Mouse (Mus musculus): Measurements from ENCODE around the gene Mast4. TPM values are rescaled to one million over a fixed set of nuclear protein-coding genes. Genes with fewer than 3 reads are reported as not detected.

Mast4 gene
- polyA plus RNA-seq, 1 experiment from 2014 or later = 2.8 TPM

- Histone ChIP-seq H3K4me2 (ENCODE audit: low read depth, low read length) (0 out of 2 replicates have a peak overlapping the region, but pooled peaks have one; percentile 11), H3K4me3 (ENCODE audit: low read depth, low read length) (no peak overlapping the region)
- DNase-seq = peak; percentile 39
Measured at GRCm38 (mm10) chr13:102898374-102899131, 435.7 kb downstream of the Mast4 start.

GRCm38 (mm10) chr13:102896322-102896721 is 438.0 kb downstream of the Mast4 start:
- no peaks in the 10 kb centered on the region for H3K27me3 ChIP-seq (ENCODE audit: insufficient read depth, low read length)
- DNase-seq (no peak), ATAC-seq (no peak)
- no peak overlapping the region for H3K9ac ChIP-seq (replicated peaks)
- H3K27ac ChIP-seq (ENCODE audit: low read depth) = no peak overlapping the region
- no peak for TF ChIP-seq EP300 (IDR thresholded peaks at IDR 0.05; ENCODE audit: low read depth)
- no peak overlapping the region for H3K4me2 ChIP-seq (ENCODE audit: low read depth, low read length)
- no peak overlapping the region for H3K4me3 ChIP-seq (ENCODE audit: low read depth, low read length)
- no peaks in the 10 kb centered on the region for H3K36me3 ChIP-seq (replicated peaks; ENCODE audit: insufficient read depth, low read length)
- H3K4me1 ChIP-seq (ENCODE audit: insufficient read depth) = peaks cover 18% of the 10 kb centered on the region
- no peaks in the 10 kb centered on the region for H3K9me3 ChIP-seq (ENCODE audit: low read length)

More at GRCm38 (mm10) chr13:102898374-102899131, 435.7 kb downstream of the Mast4 start:
- Histone ChIP-seq H3K9me3 (ENCODE audit: low read length) (no peaks in the 10 kb centered on the region), H3K27ac (ENCODE audit: low read depth) (peak overlapping the region; percentile 56; the same call in 1 of the 2 replicates), H3K36me3 (replicated peaks; ENCODE audit: insufficient read depth, low read length) (no peaks in the 10 kb centered on the region), H3K9ac (replicated peaks) (no peak overlapping the region), H3K4me1 (ENCODE audit: insufficient read depth) (peaks cover 18% of the 10 kb centered on the region), H3K27me3 (ENCODE audit: insufficient read depth, low read length) (no peaks in the 10 kb centered on the region)
- no peak for TF ChIP-seq EP300 (IDR thresholded peaks at IDR 0.05; ENCODE audit: low read depth)
- no peak for TF ChIP-seq CTCF (IDR thresholded peaks at IDR 0.05; ENCODE audit: low read depth)
- 45% methylated on average over 15 of the region's 15 CpGs for WGBS (ENCODE audit: insufficient replicate concordance)
- ATAC-seq = peak; percentile 56

- H3K4me3 ChIP-seq (ENCODE audit: low read depth, low read length) = no peak overlapping the region
- H3K9me3 ChIP-seq (ENCODE audit: low read length) = no peaks in the 10 kb centered on the region
- WGBS (ENCODE audit: insufficient replicate concordance) = 40% methylated on average over 6 of the region's 6 CpGs
- H3K36me3 ChIP-seq (replicated peaks; ENCODE audit: insufficient read depth, low read length) = no peaks in the 10 kb centered on the region
- H3K9ac ChIP-seq (replicated peaks) = no peak overlapping the region
- no peaks in the 10 kb centered on the region for H3K27me3 ChIP-seq (ENCODE audit: insufficient read depth, low read length)
- DNase-seq (no peak), ATAC-seq (no peak)
- H3K4me2 ChIP-seq (ENCODE audit: low read depth, low read length) = no peak overlapping the region
- TF ChIP-seq EP300 (IDR thresholded peaks at IDR 0.05; ENCODE audit: low read depth) (no peak), CTCF (IDR thresholded peaks at IDR 0.05; ENCODE audit: low read depth) (no peak)
- H3K4me1 ChIP-seq (ENCODE audit: insufficient read depth) = peaks cover 18% of the 10 kb centered on the region
- no peak overlapping the region for H3K27ac ChIP-seq (ENCODE audit: low read depth)
Measured at GRCm38 (mm10) chr13:102895894-102896293, 438.4 kb downstream of the Mast4 start.

- Histone ChIP-seq H3K27ac (ENCODE audit: low read depth) (no peak overlapping the region), H3K4me2 (ENCODE audit: low read depth, low read length) (no peak overlapping the region), H3K4me3 (ENCODE audit: low read depth, low read length) (no peak overlapping the region), H3K36me3 (replicated peaks; ENCODE audit: insufficient read depth, low read length) (no peaks in the 10 kb centered on the region), H3K9me3 (ENCODE audit: low read length) (no peaks in the 10 kb centered on the region), H3K27me3 (ENCODE audit: insufficient read depth, low read length) (no peaks in the 10 kb centered on the region), H3K4me1 (ENCODE audit: insufficient read depth) (peaks cover 17% of the 10 kb centered on the region), H3K9ac (replicated peaks) (no peak overlapping the region)
- TF ChIP-seq EP300 (IDR thresholded peaks at IDR 0.05; ENCODE audit: low read depth) (no peak), CTCF (IDR thresholded peaks at IDR 0.05; ENCODE audit: low read depth) (no peak)
- no peak for ATAC-seq
- 59% methylated on average over 15 of the region's 15 CpGs for WGBS (ENCODE audit: insufficient replicate concordance)
- no peak for DNase-seq
Measured at GRCm38 (mm10) chr13:102894287-102895234, 439.7 kb downstream of the Mast4 start.

- ATAC-seq (no peak), DNase-seq (no peak)
- Histone ChIP-seq H3K27ac (ENCODE audit: low read depth) (no peak overlapping the region), H3K27me3 (ENCODE audit: insufficient read depth, low read length) (no peaks in the 10 kb centered on the region), H3K36me3 (replicated peaks; ENCODE audit: insufficient read depth, low read length) (no peaks in the 10 kb centered on the region), H3K4me2 (ENCODE audit: low read depth, low read length) (no peak overlapping the region), H3K9ac (replicated peaks) (no peak overlapping the region), H3K4me3 (ENCODE audit: low read depth, low read length) (no peak overlapping the region), H3K9me3 (ENCODE audit: low read length) (no peaks in the 10 kb centered on the region), H3K4me1 (ENCODE audit: insufficient read depth) (peaks cover 17% of the 10 kb centered on the region)
- TF ChIP-seq CTCF (IDR thresholded peaks at IDR 0.05; ENCODE audit: low read depth) (no peak), EP300 (IDR thresholded peaks at IDR 0.05; ENCODE audit: low read depth) (no peak)
- 51% methylated on average over 3 of the region's 3 CpGs for WGBS (ENCODE audit: insufficient replicate concordance)
Measured at GRCm38 (mm10) chr13:102892783-102893182, 441.5 kb downstream of the Mast4 start.

- DNase-seq (no peak), ATAC-seq (no peak)
- 76% methylated on average over 10 of the region's 10 CpGs for WGBS (ENCODE audit: insufficient replicate concordance)
- no peaks in the 10 kb centered on the region for H3K36me3 ChIP-seq (replicated peaks; ENCODE audit: insufficient read depth, low read length)
- H3K4me3 ChIP-seq (ENCODE audit: low read depth, low read length) = no peak overlapping the region
- TF ChIP-seq CTCF (IDR thresholded peaks at IDR 0.05; ENCODE audit: low read depth) = no peak
- no peaks in the 10 kb centered on the region for H3K9me3 ChIP-seq (ENCODE audit: low read length)
- H3K4me1 ChIP-seq (ENCODE audit: insufficient read depth) = peaks cover 13% of the 10 kb centered on the region
- no peak overlapping the region for H3K27ac ChIP-seq (ENCODE audit: low read depth)
- no peaks in the 10 kb centered on the region for H3K27me3 ChIP-seq (ENCODE audit: insufficient read depth, low read length)
- no peak overlapping the region for H3K4me2 ChIP-seq (ENCODE audit: low read depth, low read length)
- no peak overlapping the region for H3K9ac ChIP-seq (replicated peaks)
Measured at GRCm38 (mm10) chr13:102889989-102890388, 444.3 kb downstream of the Mast4 start.
